Mouse (Mus musculus) mesoderm, embryonic 11.5 days (tissue): ENCODE data around the gene Zfyve19.
A peak's percentile ranks its signal among the peaks of the same experiment; 100 is the strongest.

ENCODE experiments used
- DNase-seq: peaks from one replicate; pipeline ENCODE4 v3.0.0-alpha.2; 2012; ENCODE audit warnings: low read depth, low spot score

The Zfyve19 gene

DNA sequence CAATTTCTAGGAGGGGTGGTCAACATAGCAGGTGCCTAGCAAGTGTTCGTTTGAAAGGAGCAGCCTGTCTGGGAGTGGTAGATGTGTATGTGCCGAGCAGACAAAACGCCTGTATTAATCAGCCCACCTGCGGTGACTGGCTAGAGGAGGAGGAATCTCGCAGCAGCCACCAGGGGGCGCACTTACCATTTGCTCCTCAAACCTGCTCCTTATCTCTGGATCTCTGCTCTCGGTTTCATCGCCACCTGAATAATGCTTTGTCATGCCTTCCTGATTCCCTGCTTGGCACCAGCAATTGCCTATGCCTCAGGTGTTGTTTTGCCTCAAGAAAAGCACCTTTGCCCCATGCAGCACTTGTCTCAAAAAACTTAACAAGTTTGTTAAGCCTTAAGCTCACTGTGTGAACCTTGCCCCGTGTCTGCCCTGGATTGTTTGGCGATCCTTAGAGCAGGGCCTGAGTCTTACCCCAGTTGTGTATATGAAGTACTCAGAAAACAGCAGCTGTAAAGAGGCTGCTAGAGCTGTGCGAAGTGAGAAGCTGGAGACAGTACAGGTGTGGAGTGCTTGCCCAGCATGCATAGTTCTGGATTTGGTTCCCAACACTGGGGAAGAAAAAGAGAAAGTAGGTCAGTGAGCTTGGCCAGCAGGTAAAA, 42.5 kb downstream of the Zfyve19 start:
- DNase-seq, result peak; percentile 90

DNA sequence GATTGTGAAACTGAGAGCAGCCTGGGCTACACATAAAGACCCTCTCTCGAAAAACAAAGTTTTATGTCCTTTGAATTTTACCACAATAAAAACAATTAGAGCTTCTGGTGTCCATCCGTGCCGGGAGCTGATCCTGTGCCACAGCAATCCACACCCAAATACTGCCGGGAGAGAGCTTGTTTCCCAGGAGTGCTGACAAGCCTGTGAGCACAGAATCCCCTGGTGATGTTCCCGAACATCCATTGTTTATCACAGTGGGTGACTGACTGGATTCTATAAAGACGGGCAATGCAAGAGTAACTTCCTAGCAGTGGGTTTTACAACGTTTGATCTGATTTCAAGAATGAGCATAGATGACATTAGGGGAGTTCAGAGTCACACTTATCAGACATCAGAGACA, 46.6 kb downstream of the Zfyve19 start:
- no peak for DNase-seq

DNA sequence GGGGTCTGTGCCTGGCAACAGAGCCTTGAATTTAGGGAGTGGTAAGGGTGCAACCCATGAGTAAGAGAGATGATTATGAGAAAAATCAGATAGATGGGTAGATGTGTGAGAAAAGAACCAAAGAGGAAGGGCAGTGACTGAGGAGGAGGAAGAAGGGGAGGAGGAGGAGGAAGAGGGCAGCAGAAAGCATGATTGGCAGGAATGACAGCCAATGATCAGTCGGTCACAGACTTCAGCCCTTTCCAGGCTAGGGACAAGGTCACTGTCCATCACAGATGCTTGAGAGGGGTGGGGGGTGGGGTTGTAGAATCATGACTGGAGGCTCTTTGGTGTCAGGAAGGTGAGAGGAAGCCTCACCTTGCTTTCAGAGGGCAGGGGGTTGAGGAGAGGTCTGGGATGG, 52.1 kb downstream of the Zfyve19 start:
- no peak for DNase-seq

DNA sequence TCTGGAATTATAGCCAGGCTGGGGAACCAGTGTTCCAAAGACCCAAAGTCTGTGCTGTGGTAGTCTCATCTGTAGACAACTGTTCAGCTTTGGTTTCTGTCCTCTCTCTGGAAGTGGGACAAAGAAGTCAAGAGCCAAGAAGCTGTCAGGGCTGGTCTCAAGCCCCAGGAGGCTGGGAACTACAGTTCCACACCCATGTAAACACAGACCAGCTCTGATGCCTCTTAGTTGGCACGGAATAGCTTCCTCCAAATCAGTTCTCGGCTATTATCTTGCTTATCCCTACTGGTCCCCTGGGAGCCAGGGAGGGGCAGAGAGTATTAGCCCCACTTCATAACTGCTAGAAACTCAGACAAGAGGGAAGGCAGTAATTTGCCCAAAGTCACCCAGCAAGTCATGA, 52.9 kb downstream of the Zfyve19 start:
- DNase-seq, result no peak

DNA sequence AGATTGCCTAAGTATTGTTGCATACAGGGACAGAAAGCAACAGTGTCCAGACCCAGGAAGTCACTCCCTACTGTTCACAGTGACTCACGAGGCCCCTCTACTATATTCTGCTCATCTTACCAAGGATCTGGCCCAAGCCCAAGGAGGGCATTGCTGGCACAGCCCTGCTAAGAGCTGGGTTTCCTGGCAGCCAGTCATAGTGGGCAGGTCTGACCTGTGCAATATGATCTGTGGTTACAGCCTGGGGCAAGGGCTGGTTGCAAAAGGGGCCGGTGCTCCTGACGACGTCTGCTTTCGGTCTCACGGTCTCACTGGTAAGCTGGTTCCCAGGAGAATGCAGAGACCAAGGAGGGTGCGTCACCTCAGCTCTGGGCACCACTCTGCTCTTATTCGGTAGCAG, 54.6 kb downstream of the Zfyve19 start:
- DNase-seq, result no peak

DNA sequence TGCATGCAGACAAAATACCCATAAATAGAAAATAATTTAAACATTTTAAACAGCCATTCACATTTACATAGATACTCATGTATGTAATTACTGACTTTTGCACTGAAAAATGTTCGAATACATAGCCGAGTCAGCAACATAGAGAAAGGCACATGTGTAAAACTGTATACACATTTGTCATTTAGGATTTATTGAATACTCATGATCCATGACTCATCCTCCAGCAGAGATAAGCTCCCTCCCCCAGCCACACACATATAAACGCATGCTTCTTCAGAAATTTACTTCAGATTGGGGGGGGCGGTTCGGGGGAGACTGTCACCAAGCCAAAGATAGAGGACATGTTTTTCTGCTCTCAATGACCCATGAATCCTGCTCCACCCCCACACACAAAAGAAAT, 55.4 kb downstream of the Zfyve19 start:
- no peak for DNase-seq
